Mouse (Mus musculus) forebrain, embryonic 15.5 days (tissue): ENCODE data around the gene Nav1. TPM values are rescaled to one million over a fixed set of nuclear protein-coding genes. Genes with fewer than 3 reads are reported as not detected.

Experiments used
- ATAC-seq: fragments of 200-750 bp; cut with Nextera tagmentation; replicated peaks from 2 replicates; pipeline ENCODE4 v1.8.0; 2017; ENCODE audit warnings: mild to moderate bottlenecking, moderate TSS enrichment, moderate library complexity
- H3K27ac ChIP-seq: fragments of 300-500 bp; sonication (generic); replicated peaks from 2 replicates; pipeline ENCODE4 v1.5.1; 2015; ENCODE audit warnings: mild to moderate bottlenecking, inconsistent platforms
- H3K27me3 ChIP-seq: fragments of 300-500 bp; sonication (generic); 2 replicates; pipeline ENCODE4 v1.6.1; 2015; ENCODE audit warnings: inconsistent platforms
- H3K36me3 ChIP-seq: fragments of 300-500 bp; sonication (generic); 2 replicates; pipeline ENCODE4 v1.6.1; 2015; ENCODE audit warnings: mild to moderate bottlenecking, inconsistent platforms
- H3K4me1 ChIP-seq: fragments of 300-500 bp; sonication (generic); 2 replicates; pipeline ENCODE4 v1.6.1; 2015; ENCODE audit warnings: inconsistent platforms
- H3K4me2 ChIP-seq: fragments of 300-500 bp; sonication (generic); replicated peaks from 2 replicates; pipeline ENCODE4 v1.6.1; 2015; ENCODE audit warnings: mild to moderate bottlenecking, inconsistent platforms
- H3K4me3 ChIP-seq: fragments of 300-500 bp; sonication (generic); 2 replicates; pipeline ENCODE4 v1.5.1; 2015; ENCODE audit warnings: mild to moderate bottlenecking, inconsistent platforms
- H3K9ac ChIP-seq: fragments of 300-500 bp; sonication (generic); replicated peaks from 2 replicates; pipeline ENCODE4 v1.6.1; 2015; ENCODE audit warnings: mild to moderate bottlenecking, inconsistent platforms
- H3K9me3 ChIP-seq: fragments of 300-500 bp; sonication (generic); 2 replicates; pipeline ENCODE4 v1.6.1; 2016; ENCODE audit warnings: inconsistent platforms
- WGBS: fragments of 180-500 bp; shearing (Covaris S2); methylation state at CpG from one replicate; pipeline ENCODE4 v1.1.7; 2015; ENCODE audit warnings: mixed read lengths; 5-methylcytosine and 5-hydroxymethylcytosine counted together
- polyA plus RNA-seq: library from polyadenylated mRNA; unstranded; fragments of >200 nt; fragmentation: Nextera tagmentation; extraction: Ambion mirVana; gene quantifications from 2 replicates; pipeline ENCODE4 v1.2.1, GENCODE M21; 2015

Nav1 gene
- polyA plus RNA-seq, 1 experiment from 2014 or later, result 48.1 TPM

GRCm38 (mm10) chr1:135435823-135436222 lies 171.3 kb downstream of the Nav1 start:
- H3K36me3 ChIP-seq, result peaks cover 36% of the 10 kb centered on the region
- ATAC-seq, result peak; percentile 58
- WGBS, result 30% methylated on average over 2 of the region's 2 CpGs
- H3K9me3 ChIP-seq, result no peaks in the 10 kb centered on the region
- no peak overlapping the region for H3K9ac ChIP-seq
- no peaks in the 10 kb centered on the region for H3K27me3 ChIP-seq
- no peak overlapping the region for H3K4me3 ChIP-seq
- no peak overlapping the region for H3K4me2 ChIP-seq
- H3K4me1 ChIP-seq, result peaks cover 12% of the 10 kb centered on the region
- H3K27ac ChIP-seq, result peak overlapping the region; percentile 41; the same call in 1 of the 2 replicates

GRCm38 (mm10) chr1:135430669-135431017 lies 176.5 kb downstream of the Nav1 start:
- Histone ChIP-seq H3K9me3 (no peaks in the 10 kb centered on the region), H3K27me3 (no peaks in the 10 kb centered on the region), H3K4me1 (peaks cover 37% of the 10 kb centered on the region), H3K36me3 (peaks cover 7% of the 10 kb centered on the region; the same call in 1 of the 2 replicates), H3K27ac (peak overlapping the region; percentile 93), H3K4me2 (peak overlapping the region; percentile 71), H3K9ac (peak overlapping the region; percentile 96), H3K4me3 (peak overlapping the region; percentile 94)
- ATAC-seq, result peak; percentile 75
- WGBS, result under 1% methylated on average over 14 of the region's 14 CpGs

- no peaks in the 10 kb centered on the region for H3K27me3 ChIP-seq
- no peaks in the 10 kb centered on the region for H3K9me3 ChIP-seq
- peak within 1 kb of the TSS; percentile 93 for H3K27ac ChIP-seq
- H3K4me1 ChIP-seq, result peaks cover 37% of the 10 kb centered on the region
- under 1% methylated on average over 65 of the region's 65 CpGs for WGBS
- peak; percentile 96 for ATAC-seq
- peak within 1 kb of the TSS; percentile 96 for H3K9ac ChIP-seq
- peak within 1 kb of the TSS; percentile 71 for H3K4me2 ChIP-seq
- H3K4me3 ChIP-seq, result peak within 1 kb of the TSS; percentile 94
- peaks cover 13% of the 10 kb centered on the region; the same call in 1 of the 2 replicates for H3K36me3 ChIP-seq
Observed at GRCm38 (mm10) chr1:135429901-135430668, 177.0 kb downstream of the Nav1 start, which contains the start of gene Ipo9. Ipo9 (minus strand) TSS chr1:135430499.

GRCm38 (mm10) chr1:135427390-135427789 lies 179.7 kb downstream of the Nav1 start:
- WGBS, result 88% methylated on average over 6 of the region's 6 CpGs
- Histone ChIP-seq H3K4me3 (0 out of 2 replicates have a peak overlapping the region, but pooled peaks have one; percentile 94), H3K36me3 (peaks cover 24% of the 10 kb centered on the region), H3K9ac (no peak overlapping the region), H3K4me2 (peak overlapping the region; percentile 71; the same call in 1 of the 2 replicates), H3K27ac (no peak overlapping the region), H3K4me1 (peaks cover 37% of the 10 kb centered on the region), H3K27me3 (no peaks in the 10 kb centered on the region), H3K9me3 (no peaks in the 10 kb centered on the region)
- no peak for ATAC-seq

- Histone ChIP-seq H3K4me1 (peaks cover 37% of the 10 kb centered on the region), H3K9me3 (no peaks in the 10 kb centered on the region), H3K27ac (no peak overlapping the region), H3K4me3 (no peak overlapping the region), H3K9ac (no peak overlapping the region), H3K36me3 (peaks cover 24% of the 10 kb centered on the region), H3K27me3 (no peaks in the 10 kb centered on the region), H3K4me2 (no peak overlapping the region)
- ATAC-seq, result no peak
- WGBS, result 92% methylated on average over 10 of the region's 10 CpGs
Observed at GRCm38 (mm10) chr1:135426645-135427044, 180.4 kb downstream of the Nav1 start.

GRCm38 (mm10) chr1:135422772-135423171 lies 184.3 kb downstream of the Nav1 start:
- Histone ChIP-seq H3K9ac (no peak overlapping the region), H3K4me2 (no peak overlapping the region), H3K27ac (no peak overlapping the region), H3K27me3 (no peaks in the 10 kb centered on the region), H3K4me1 (peaks cover 10% of the 10 kb centered on the region), H3K9me3 (no peaks in the 10 kb centered on the region), H3K4me3 (no peak overlapping the region), H3K36me3 (peaks cover 49% of the 10 kb centered on the region)
- WGBS, result 95% methylated on average over 6 of the region's 6 CpGs
- ATAC-seq, result no peak

- H3K27ac ChIP-seq, result no peak overlapping the region
- no peaks in the 10 kb centered on the region for H3K27me3 ChIP-seq
- no peaks in the 10 kb centered on the region for H3K4me1 ChIP-seq
- no peaks in the 10 kb centered on the region for H3K9me3 ChIP-seq
- no peak overlapping the region for H3K4me2 ChIP-seq
- ATAC-seq, result no peak
- no peak overlapping the region for H3K4me3 ChIP-seq
- no peak overlapping the region for H3K9ac ChIP-seq
- peaks cover 90% of the 10 kb centered on the region for H3K36me3 ChIP-seq
Observed at GRCm38 (mm10) chr1:135413996-135414395, 193.1 kb downstream of the Nav1 start.

GRCm38 (mm10) chr1:135412130-135412529 lies 195.0 kb downstream of the Nav1 start:
- 90% methylated on average over 4 of the region's 4 CpGs for WGBS
- Histone ChIP-seq H3K4me3 (no peak overlapping the region), H3K4me1 (no peaks in the 10 kb centered on the region), H3K27ac (no peak overlapping the region), H3K36me3 (peaks cover 90% of the 10 kb centered on the region), H3K9me3 (no peaks in the 10 kb centered on the region), H3K4me2 (no peak overlapping the region), H3K27me3 (no peaks in the 10 kb centered on the region), H3K9ac (no peak overlapping the region)
- no peak for ATAC-seq

GRCm38 (mm10) chr1:135410967-135411366 lies 196.1 kb downstream of the Nav1 start:
- WGBS, result 71% methylated on average over 2 of the region's 2 CpGs
- no peak overlapping the region for H3K27ac ChIP-seq
- no peaks in the 10 kb centered on the region for H3K27me3 ChIP-seq
- H3K9me3 ChIP-seq, result no peaks in the 10 kb centered on the region
- no peak for ATAC-seq
- no peaks in the 10 kb centered on the region for H3K4me1 ChIP-seq
- H3K9ac ChIP-seq, result no peak overlapping the region
- H3K4me2 ChIP-seq, result no peak overlapping the region
- H3K4me3 ChIP-seq, result no peak overlapping the region
- peaks cover 89% of the 10 kb centered on the region for H3K36me3 ChIP-seq

- H3K27me3 ChIP-seq, result no peaks in the 10 kb centered on the region
- no peak for ATAC-seq
- no peak overlapping the region for H3K27ac ChIP-seq
- H3K9me3 ChIP-seq, result no peaks in the 10 kb centered on the region
- H3K9ac ChIP-seq, result no peak overlapping the region
- no peak overlapping the region for H3K4me3 ChIP-seq
- peaks cover 89% of the 10 kb centered on the region for H3K36me3 ChIP-seq
- 97% methylated on average over 4 of the region's 4 CpGs for WGBS
- H3K4me1 ChIP-seq, result no peaks in the 10 kb centered on the region
- no peak overlapping the region for H3K4me2 ChIP-seq
Observed at GRCm38 (mm10) chr1:135408973-135409372, 198.1 kb downstream of the Nav1 start.

GRCm38 (mm10) chr1:135405356-135405755 lies 201.7 kb downstream of the Nav1 start:
- no peak overlapping the region for H3K27ac ChIP-seq

GRCm38 (mm10) chr1:135401452-135402110 lies 205.5 kb downstream of the Nav1 start:
- peaks cover 86% of the 10 kb centered on the region for H3K36me3 ChIP-seq
- no peak overlapping the region for H3K9ac ChIP-seq
- no peak overlapping the region for H3K4me3 ChIP-seq
- 95% methylated on average over 3 of the region's 3 CpGs for WGBS
- H3K27ac ChIP-seq, result no peak overlapping the region
- no peak overlapping the region for H3K4me2 ChIP-seq
- H3K27me3 ChIP-seq, result no peaks in the 10 kb centered on the region
- no peaks in the 10 kb centered on the region for H3K4me1 ChIP-seq
- ATAC-seq, result no peak
- H3K9me3 ChIP-seq, result no peaks in the 10 kb centered on the region

More at GRCm38 (mm10) chr1:135405356-135405755, 201.7 kb downstream of the Nav1 start:
- no peaks in the 10 kb centered on the region for H3K4me1 ChIP-seq
- no peak for ATAC-seq
- no peak overlapping the region for H3K4me2 ChIP-seq
- no peaks in the 10 kb centered on the region for H3K27me3 ChIP-seq
- H3K9ac ChIP-seq, result no peak overlapping the region
- WGBS, result 70% methylated on average over 7 of the region's 7 CpGs
- H3K36me3 ChIP-seq, result peaks cover 91% of the 10 kb centered on the region
- no peaks in the 10 kb centered on the region for H3K9me3 ChIP-seq
- H3K4me3 ChIP-seq, result no peak overlapping the region
